Mouse (Mus musculus) CD4-positive, CD25-positive, alpha-beta regulatory T cell, adult 2 months (primary cell): Measurements from ENCODE around the gene Znrd1.

Experiments
- DNase-seq: peaks from one replicate; pipeline ENCODE4 v3.0.0-alpha.2; 2012; ENCODE audit warnings: low read depth, low spot score

The Znrd1 gene

DNA sequence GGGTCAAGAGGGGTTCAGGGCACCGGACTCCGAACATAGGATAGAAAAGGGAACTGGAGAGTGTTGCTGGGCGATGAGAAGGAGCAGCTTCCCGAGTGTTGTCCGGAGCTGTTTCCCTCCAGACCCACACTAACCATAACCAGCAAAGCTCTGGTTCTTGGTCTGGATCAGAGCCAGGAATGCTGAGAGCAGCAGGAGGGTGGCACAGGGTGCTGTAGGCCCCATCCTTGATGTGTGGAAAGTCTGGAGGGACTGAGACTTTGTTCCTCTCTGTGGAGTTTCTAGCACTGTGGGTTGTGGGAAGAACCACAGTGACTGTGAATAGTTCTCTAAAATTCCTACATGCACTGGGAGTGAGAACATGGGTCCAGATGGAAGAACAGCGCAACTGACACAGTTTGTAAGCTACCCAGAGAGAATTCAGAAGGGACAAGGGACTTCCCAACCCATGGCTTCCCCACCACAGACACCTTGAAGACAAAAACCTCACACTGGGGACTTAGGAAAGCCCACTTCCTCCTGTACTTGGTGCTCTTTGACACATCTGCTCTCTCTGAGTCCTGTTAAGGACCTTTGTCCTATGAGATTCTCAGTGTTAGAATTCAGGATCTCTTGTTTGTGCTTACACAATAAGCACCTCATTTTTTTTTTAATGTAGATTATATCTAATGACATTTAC is 13.0 kb upstream of the Znrd1 start:
- no peak for DNase-seq

- no peak for DNase-seq
Measured at GRCm38 (mm10) chr17:36970316-36970890, 12.0 kb upstream of the Znrd1 start.

DNA sequence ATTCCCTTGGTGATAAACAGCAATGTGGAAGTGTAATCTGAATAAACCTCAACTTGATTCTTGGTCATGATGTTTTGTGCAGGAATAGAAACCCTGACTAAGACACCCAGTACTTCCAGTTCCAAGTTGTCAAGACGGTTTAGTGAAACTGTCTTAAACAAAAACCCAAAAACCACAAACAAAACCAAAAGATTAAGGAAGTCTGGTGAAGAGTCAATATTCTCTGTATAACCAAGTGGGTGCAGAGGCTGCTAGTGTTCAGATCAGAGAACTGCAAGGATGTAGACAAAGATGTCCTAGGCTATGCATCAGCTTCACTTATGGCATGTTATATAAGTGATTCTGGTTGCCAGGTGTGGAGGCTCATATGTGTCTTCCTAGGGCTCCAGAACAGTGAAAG is 8.5 kb upstream of the Znrd1 start:
- DNase-seq = no peak

DNA sequence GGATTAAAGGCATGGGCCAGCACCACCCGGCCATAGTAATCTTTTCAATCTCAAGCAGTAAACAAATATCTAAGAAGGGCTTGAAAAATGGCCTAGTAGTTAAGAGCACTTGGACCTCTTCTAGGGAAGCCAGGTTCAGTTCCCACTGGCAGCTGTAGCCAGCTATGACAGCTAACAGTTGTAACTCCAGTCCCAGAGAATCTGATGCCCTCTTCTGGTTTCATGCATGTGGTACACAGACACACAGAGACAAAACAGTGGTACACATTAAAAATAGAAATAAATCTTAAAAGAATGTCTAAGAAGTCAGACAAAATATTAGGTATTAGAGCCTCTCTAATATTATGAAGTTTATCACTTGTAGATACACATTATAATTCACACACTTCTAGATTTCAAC is 2.8 kb upstream of the Znrd1 start:
- DNase-seq = no peak

- DNase-seq = peak; percentile 29
Measured at GRCm38 (mm10) chr17:36958884-36959283, 525 bp upstream of the Znrd1 start.

DNA sequence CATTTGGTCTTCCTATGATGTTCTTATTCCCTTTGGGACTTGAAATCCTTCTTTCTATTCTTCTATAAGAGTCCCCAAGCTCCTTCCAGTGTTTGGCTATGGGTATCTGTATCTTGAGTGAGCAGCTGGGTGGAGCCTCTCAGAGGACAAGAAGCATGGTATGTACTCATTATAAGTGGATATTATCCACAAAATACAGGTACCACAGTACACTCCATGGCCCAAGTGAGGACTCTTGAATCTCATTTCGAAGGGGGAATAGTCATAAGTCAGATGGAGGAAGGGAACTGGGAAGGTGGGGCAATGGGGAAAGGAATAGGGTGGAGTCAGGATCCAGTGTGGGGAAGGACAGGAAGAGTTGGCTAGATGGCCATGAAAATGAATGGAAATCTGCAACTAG is 5.3 kb downstream of the Znrd1 start:
- DNase-seq = no peak

DNA sequence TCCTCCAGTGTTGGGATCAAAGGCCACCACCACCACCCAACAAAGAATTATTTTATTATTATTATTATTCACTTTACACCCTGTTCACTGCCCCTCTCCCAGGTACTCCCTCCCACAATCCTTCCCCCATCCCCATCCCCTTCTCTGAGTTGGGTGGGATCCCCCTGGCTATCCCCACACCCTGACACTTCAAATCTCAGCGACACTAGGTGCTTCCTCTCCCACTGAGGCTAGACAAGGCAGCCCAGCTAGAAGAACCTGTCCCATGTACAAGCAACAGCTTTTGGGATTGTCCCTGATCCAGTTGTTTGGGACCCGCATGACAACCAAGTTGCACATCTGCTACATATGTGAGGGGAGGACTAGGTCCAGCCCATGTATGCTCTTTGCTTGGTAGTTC is 5.7 kb downstream of the Znrd1 start:
- no peak for DNase-seq

DNA sequence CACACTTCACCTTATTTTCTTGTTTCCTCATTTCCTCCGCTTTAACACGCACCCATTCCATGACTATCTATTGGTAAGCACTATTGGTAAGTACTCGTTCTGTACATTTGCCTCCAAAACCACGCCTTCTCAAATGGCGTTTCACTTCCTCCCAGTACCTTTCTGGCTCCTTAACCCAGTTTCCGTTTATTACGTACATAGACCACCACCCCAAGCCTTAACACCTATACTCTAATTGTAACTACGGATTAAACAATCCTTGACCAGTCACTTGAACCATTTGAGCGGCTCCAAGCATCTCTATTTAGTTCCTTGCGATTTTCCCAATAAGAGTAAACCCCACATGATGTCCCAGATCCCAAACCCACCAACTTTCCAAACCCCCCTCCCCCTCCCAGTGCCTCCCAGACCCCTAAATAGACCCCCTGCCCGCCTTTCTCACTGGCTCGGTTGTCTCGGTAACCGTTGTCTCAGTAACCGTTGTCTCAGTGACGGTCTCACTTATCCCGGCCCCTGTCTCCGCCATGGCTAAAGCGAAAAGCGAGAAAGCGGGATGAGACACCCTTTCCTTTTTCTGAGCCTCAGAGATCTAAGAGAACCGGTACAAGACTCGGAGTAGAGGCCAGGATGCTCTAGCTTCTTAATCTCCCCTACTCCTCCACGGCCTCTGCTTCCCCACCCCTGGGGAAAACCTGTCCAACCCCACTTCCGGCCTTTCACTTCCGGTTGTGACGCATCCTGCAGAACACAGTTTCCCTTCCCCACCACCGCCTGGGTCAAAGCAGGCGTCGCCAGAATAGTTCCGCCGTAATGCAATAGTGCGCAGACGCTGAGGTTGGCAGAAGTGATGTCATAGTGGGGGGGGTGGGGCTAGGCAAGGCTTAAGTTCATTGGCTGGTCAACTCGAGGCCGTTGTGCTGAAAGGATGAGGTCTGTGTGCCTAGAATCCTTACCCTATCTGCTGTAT is 7.1 kb downstream of the Znrd1 start, which contains the start of gene Ppp1r11:
Ppp1r11 (minus strand) TSS at position 761 of the 967 bp plus-strand sequence.
- DNase-seq = peak; percentile 98

GRCm38 (mm10) chr17:36949265-36949664 is 9.1 kb downstream of the Znrd1 start:
- no peak for DNase-seq

DNA sequence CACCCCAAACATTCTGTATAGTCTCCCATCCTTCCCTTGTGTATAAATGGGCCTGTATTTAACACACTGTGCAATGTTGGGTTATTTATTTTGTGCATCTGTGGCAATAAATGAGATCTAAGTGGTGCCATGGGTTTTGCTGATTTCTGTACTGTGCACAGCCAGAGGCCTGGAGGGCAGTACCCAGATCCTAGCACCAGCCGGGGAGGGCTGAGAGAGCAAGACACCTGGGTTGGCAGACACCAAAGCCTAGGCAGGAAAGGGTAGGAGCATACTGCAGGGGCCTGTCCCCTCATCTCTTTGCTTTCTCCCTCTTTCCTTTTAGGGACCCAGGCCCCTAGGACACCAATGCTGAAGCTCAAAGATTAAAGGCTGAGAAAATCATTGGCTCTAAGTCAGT is 10.1 kb downstream of the Znrd1 start:
- DNase-seq = no peak

- DNase-seq = peak; percentile 60
Measured at GRCm38 (mm10) chr17:36947051-36947819, 11.1 kb downstream of the Znrd1 start.

GRCm38 (mm10) chr17:36944121-36944775 is 14.1 kb downstream of the Znrd1 start:
- DNase-seq = peak; percentile 63

DNA sequence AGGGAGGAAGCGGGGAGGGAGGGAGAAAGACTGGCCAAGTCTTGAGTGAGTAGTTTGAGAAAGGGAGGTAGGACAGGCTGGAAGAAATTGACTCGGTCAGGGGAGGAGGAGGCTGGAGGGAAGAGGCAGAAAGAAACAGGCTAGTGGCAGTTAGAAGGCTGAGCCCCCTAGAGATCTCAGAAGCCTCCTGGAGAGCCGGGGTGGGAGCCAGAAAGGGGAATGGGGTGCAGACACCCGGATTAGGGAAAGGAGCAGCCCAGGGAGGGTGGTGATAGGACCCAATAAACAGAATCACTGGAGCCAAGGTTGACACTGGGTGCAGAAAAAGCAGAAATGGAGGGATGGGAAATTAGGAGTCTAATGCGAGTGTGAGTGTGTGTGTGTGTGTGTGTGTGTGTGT is 14.7 kb downstream of the Znrd1 start:
- no peak for DNase-seq

DNA sequence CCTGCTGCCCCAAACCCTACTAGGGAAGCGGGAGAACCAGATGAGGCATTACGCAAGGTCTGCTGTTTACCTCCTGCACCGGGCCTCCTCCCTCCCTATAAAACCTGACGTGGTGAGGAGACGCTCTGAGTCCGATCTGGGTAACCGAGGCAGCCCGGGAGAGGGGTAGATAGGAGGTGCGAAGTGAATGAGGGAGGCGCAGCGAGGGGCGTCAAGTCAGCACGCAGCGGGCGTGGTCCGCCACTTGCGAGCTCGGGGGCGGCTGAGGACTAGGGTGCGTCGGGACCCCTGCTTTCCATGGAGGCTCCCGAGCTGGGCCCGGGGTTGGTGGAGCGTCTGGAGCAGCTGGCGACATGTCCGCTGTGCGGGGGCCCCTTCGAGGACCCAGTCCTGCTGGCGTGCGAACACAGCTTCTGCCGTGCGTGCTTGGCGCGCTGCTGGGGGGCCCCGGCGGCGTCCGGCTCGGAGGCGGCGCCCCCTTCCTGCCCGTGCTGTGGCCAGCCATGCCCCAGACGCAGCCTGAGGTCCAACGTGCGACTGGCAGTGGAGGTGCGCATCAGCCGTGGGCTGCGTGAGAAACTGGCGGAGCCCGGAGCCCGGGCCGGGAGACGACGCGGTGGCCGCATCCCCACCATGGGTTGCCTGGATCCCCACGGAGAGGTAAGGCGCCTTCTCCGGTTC is 15.4 kb downstream of the Znrd1 start, which contains the start of gene Rnf39:
Rnf39 (plus strand) TSS at position 128 of the 681 bp plus-strand sequence.
- DNase-seq = peak; percentile 26

GRCm38 (mm10) chr17:36942391-36942790 is 16.0 kb downstream of the Znrd1 start:
- DNase-seq = peak; percentile 59

- no peak for DNase-seq
Measured at GRCm38 (mm10) chr17:36938056-36938455, 20.3 kb downstream of the Znrd1 start.

DNA sequence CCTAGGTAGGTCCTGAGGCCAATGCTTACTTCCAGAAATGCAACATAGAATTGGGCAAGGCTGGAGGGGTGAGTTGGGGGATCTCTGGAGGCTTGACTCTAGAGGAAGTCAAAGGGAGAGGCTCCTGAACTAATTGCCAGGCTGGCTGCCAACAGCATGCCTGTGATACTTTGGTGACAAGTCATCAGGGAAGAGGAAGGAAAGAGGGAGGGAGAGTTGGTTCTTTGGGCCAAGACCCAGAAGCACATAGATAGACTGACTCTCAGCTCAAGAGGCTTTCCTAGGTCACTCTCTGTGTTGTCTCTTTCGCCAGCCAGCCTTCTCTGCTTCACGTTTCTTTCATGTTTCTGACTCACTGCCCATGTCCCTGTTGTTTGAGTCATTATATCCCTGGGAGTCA is 26.6 kb downstream of the Znrd1 start:
- DNase-seq = no peak

GRCm38 (mm10) chr17:36931130-36931529 is 27.2 kb downstream of the Znrd1 start:
- DNase-seq = no peak

DNA sequence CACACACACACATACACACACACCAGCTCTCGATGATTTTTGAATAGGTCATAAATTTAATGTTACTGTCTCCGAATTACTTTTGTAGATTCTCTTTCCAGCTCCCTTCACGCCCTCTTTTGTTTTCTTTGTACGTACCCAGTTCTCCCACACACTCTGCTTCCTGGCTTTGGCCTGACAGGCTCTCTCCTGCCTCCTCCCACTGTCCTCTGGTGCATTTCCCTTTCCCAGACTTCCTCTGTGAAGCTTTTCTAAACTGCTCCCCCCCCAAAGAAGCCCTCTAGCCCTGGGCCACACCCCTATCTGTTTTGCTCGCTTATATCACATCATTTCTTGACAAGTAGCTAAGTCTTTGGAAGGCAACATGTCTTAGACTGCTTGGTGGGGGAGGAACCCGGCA is 28.1 kb downstream of the Znrd1 start:
- DNase-seq = no peak

GRCm38 (mm10) chr17:36929236-36929932 is 29.0 kb downstream of the Znrd1 start:
- DNase-seq = no peak
